Mouse (Mus musculus): ENCODE measurements around the gene Wdfy3. TPM values are rescaled to one million over a fixed set of nuclear protein-coding genes. Genes with fewer than 3 reads are reported as not detected.
A peak's percentile ranks its signal among the peaks of the same experiment; 100 is the strongest.
"Not testable (repeated sequence)": the region's sequence is repeated elsewhere in the genome, so short reads cannot be mapped to it uniquely, and the experiment has no call there.

Gene Wdfy3
- total and polyA plus RNA-seq, 2 experiments, result 14.4 to 17.0 TPM

DNA sequence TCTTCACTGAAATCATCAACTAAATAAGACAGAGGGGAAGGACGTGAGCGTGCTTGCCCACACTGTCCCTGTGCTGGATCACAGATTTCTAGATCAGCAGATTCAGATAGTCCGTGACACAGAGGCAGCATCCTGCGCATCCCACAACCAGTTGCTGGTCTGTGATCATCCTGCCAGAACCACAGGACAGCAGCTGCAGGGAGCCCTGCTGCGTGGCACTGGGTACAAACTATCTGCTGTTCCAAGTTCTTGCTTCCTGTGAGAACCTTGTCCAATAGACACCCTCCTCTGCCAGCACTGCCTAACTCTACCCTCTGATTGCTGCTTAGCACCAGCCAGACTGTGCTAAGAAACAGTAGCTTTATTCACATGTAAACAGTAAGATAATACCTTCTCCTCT is 150.2 kb downstream of the Wdfy3 start:
- Histone ChIP-seq H3K79me2 (ENCODE audit: control insufficient read depth, insufficient read depth, low read length) (no peaks in the 10 kb centered on the region), H3K9ac (ENCODE audit: low read depth, low read length) (no peak overlapping the region), H3K27me3 (ENCODE audit: control insufficient read depth, insufficient read depth, low read length) (no peaks in the 10 kb centered on the region), H3K4me3 (ENCODE audit: insufficient read depth, low read depth, low read length) (no peak overlapping the region), H3K36me3 (ENCODE audit: control insufficient read depth, insufficient read depth, low read length) (peaks cover 63% of the 10 kb centered on the region), H3K4me1 (ENCODE audit: control insufficient read depth, insufficient read depth, low read length) (no peaks in the 10 kb centered on the region), H3K27ac (replicated peaks; ENCODE audit: insufficient read depth, low read depth, low read length) (no peak overlapping the region)
- no peak for TF ChIP-seq POLR2A (IDR thresholded peaks at IDR 0.05; ENCODE audit: extremely low read depth, insufficient read depth, low read length)
- no peak for TF ChIP-seq CTCF (IDR thresholded peaks at IDR 0.05; ENCODE audit: low read depth, low read length)
- 94% methylated on average over 5 of the region's 5 CpGs for WGBS
- DNase-seq (ENCODE audit: extremely low read depth, low read depth, low spot score), result no peak

DNA sequence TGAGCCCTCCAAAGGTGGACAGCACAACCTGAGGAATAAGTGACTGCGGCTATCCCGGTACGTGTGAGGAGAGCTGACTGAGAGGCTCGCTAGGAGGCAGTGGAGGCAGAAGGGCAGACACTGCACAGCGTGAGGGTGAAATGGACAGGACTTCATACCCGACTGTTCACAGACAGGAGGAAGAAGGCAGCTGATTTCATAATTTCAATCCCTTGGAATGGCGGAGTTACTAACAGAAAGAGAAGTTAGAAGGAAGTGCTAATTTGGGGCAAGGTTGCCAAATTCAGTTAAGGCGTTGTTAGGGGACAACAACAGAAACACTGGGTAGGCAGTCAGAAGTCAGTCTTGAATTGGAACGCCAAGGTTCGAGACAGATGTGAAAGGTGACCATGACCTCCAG is 160.3 kb downstream of the Wdfy3 start:
- no peak overlapping the region for H3K27ac ChIP-seq (replicated peaks; ENCODE audit: insufficient read depth, low read depth, low read length)
- H3K36me3 ChIP-seq (ENCODE audit: control insufficient read depth, insufficient read depth, low read length), result peaks cover 71% of the 10 kb centered on the region
- no peaks in the 10 kb centered on the region for H3K27me3 ChIP-seq (ENCODE audit: control insufficient read depth, insufficient read depth, low read length)
- peak; percentile 7 for DNase-seq (ENCODE audit: extremely low read depth, low read depth, low spot score)
- H3K4me3 ChIP-seq (ENCODE audit: insufficient read depth, low read depth, low read length), result no peak overlapping the region
- no peaks in the 10 kb centered on the region for H3K4me1 ChIP-seq (ENCODE audit: control insufficient read depth, insufficient read depth, low read length)
- H3K9ac ChIP-seq (ENCODE audit: low read depth, low read length), result no peak overlapping the region
- no peaks in the 10 kb centered on the region for H3K79me2 ChIP-seq (ENCODE audit: control insufficient read depth, insufficient read depth, low read length)
- 88% methylated on average over 10 of the region's 10 CpGs for whole genome bisulfite sequencing
- TF ChIP-seq POLR2A (IDR thresholded peaks at IDR 0.05; ENCODE audit: extremely low read depth, insufficient read depth, low read length) (no peak), CTCF (IDR thresholded peaks at IDR 0.05; ENCODE audit: low read depth, low read length) (no peak)

DNA sequence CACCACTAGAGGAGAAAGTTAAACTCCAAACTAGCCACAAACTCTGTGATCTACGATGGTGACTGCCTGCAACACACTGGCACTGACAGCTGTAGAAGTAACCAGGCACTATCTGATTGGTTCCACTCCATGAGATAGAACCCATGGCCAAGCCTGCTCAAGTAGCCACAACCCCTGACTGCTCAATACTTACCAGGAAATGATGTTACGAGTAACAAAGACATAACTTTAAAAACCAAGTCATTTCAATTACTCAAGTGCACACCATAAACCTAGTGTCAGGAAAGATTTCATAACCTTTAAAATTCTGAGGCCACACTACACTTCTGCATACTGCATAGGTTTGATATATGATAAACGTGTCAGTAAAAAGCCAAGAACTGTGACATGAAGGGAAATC is 164.1 kb downstream of the Wdfy3 start:
- Histone ChIP-seq H3K27me3 (ENCODE audit: control insufficient read depth, insufficient read depth, low read length) (no peaks in the 10 kb centered on the region), H3K27ac (replicated peaks; ENCODE audit: insufficient read depth, low read depth, low read length) (no peak overlapping the region), H3K4me1 (ENCODE audit: control insufficient read depth, insufficient read depth, low read length) (no peaks in the 10 kb centered on the region), H3K79me2 (ENCODE audit: control insufficient read depth, insufficient read depth, low read length) (no peaks in the 10 kb centered on the region), H3K9ac (ENCODE audit: low read depth, low read length) (no peak overlapping the region), H3K36me3 (ENCODE audit: control insufficient read depth, insufficient read depth, low read length) (peaks cover 66% of the 10 kb centered on the region), H3K4me3 (ENCODE audit: insufficient read depth, low read depth, low read length) (no peak overlapping the region)
- WGBS, result 95% methylated on average over 3 of the region's 3 CpGs
- no peak for DNase-seq (ENCODE audit: extremely low read depth, low read depth, low spot score)
- TF ChIP-seq POLR2A (IDR thresholded peaks at IDR 0.05; ENCODE audit: extremely low read depth, insufficient read depth, low read length) (no peak), CTCF (IDR thresholded peaks at IDR 0.05; ENCODE audit: low read depth, low read length) (no peak)

DNA sequence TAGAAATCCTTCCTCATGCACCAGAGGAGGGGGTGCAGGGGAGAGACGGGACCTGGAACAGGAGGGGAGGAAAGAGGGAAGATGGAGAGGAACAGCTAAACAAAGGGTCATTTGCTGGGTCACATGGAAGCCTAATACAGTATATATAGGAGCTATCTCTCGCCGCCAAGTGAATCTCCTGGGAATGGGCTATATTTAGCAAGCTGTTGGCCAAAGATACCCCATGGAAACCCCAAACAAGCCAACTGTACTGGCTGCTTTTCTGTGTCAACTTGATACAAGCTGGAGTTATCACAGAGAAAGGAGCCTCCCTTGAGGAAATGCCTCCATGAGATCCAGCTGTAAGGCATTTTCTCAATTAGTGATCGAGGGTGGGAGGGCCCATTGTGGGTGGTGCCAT is 164.9 kb downstream of the Wdfy3 start:
- H3K27ac ChIP-seq (replicated peaks; ENCODE audit: insufficient read depth, low read depth, low read length); H3K4me1 ChIP-seq (ENCODE audit: control insufficient read depth, insufficient read depth, low read length); H3K27me3 ChIP-seq (ENCODE audit: control insufficient read depth, insufficient read depth, low read length); DNase-seq (ENCODE audit: extremely low read depth, low read depth, low spot score); H3K79me2 ChIP-seq (ENCODE audit: control insufficient read depth, insufficient read depth, low read length); H3K4me3 ChIP-seq (ENCODE audit: insufficient read depth, low read depth, low read length); H3K9ac ChIP-seq (ENCODE audit: low read depth, low read length): not testable (repeated sequence)
- 85% methylated on average over 4 of the region's 4 CpGs for WGBS
- H3K36me3 ChIP-seq (ENCODE audit: control insufficient read depth, insufficient read depth, low read length), result peaks cover 68% of the 10 kb centered on the region

- 93% methylated on average over 1 of the region's 1 CpGs for WGBS
- Histone ChIP-seq H3K36me3 (ENCODE audit: control insufficient read depth, insufficient read depth, low read length) (peaks cover 63% of the 10 kb centered on the region), H3K4me1 (ENCODE audit: control insufficient read depth, insufficient read depth, low read length) (no peaks in the 10 kb centered on the region), H3K4me3 (ENCODE audit: insufficient read depth, low read depth, low read length) (no peak overlapping the region), H3K9ac (ENCODE audit: low read depth, low read length) (no peak overlapping the region), H3K27ac (replicated peaks; ENCODE audit: insufficient read depth, low read depth, low read length) (no peak overlapping the region), H3K79me2 (ENCODE audit: control insufficient read depth, insufficient read depth, low read length) (no peaks in the 10 kb centered on the region), H3K27me3 (ENCODE audit: control insufficient read depth, insufficient read depth, low read length) (no peaks in the 10 kb centered on the region)
- no peak for DNase-seq (ENCODE audit: extremely low read depth, low read depth, low spot score)
- TF ChIP-seq POLR2A (IDR thresholded peaks at IDR 0.05; ENCODE audit: extremely low read depth, insufficient read depth, low read length) (no peak), CTCF (IDR thresholded peaks at IDR 0.05; ENCODE audit: low read depth, low read length) (no peak)
These were observed 167.0 kb downstream of the Wdfy3 start for GRCm38 (mm10) chr5:101902686-101903085.

- Histone ChIP-seq H3K27ac (replicated peaks; ENCODE audit: insufficient read depth, low read depth, low read length) (no peak overlapping the region), H3K79me2 (ENCODE audit: control insufficient read depth, insufficient read depth, low read length) (no peaks in the 10 kb centered on the region), H3K4me1 (ENCODE audit: control insufficient read depth, insufficient read depth, low read length) (no peaks in the 10 kb centered on the region), H3K9ac (ENCODE audit: low read depth, low read length) (no peak overlapping the region), H3K27me3 (ENCODE audit: control insufficient read depth, insufficient read depth, low read length) (no peaks in the 10 kb centered on the region), H3K36me3 (ENCODE audit: control insufficient read depth, insufficient read depth, low read length) (peaks cover 63% of the 10 kb centered on the region), H3K4me3 (ENCODE audit: insufficient read depth, low read depth, low read length) (no peak overlapping the region)
- WGBS, result 96% methylated on average over 15 of the region's 15 CpGs
- DNase-seq (ENCODE audit: extremely low read depth, low read depth, low spot score), result no peak
- TF ChIP-seq POLR2A (IDR thresholded peaks at IDR 0.05; ENCODE audit: extremely low read depth, insufficient read depth, low read length) (no peak), CTCF (IDR thresholded peaks at IDR 0.05; ENCODE audit: low read depth, low read length) (no peak)
These were observed 169.7 kb downstream of the Wdfy3 start for GRCm38 (mm10) chr5:101899981-101900380.

All from liver, adult 2 months (tissue).